Mouse (Mus musculus) embryonic fibroblast, embryonic 13.5 days (primary cell): ENCODE results near the gene Cdk9. TPM values are rescaled to one million over a fixed set of nuclear protein-coding genes. Genes with fewer than 3 reads are reported as not detected.
A peak's percentile ranks its signal among the peaks of the same experiment; 100 is the strongest.

Source experiments
- H3K27ac ChIP-seq: 2 replicates; pipeline ENCODE4 v1.5.1; 2012; ENCODE audit warnings: low read length, control low read depth, inconsistent platforms; ENCODE audit not compliant: insufficient read depth
- H3K4me1 ChIP-seq: 2 replicates; pipeline ENCODE4 v1.6.1; 2011; ENCODE audit warnings: low read length; ENCODE audit not compliant: control insufficient read depth, insufficient read depth
- H3K4me3 ChIP-seq: 2 replicates; pipeline ENCODE4 v1.5.1; 2011; ENCODE audit warnings: mild to moderate bottlenecking, control low read depth, low read length; ENCODE audit not compliant: insufficient read depth
- CTCF ChIP-seq: IDR thresholded peaks from 2 replicates; pipeline ENCODE4 v1.5.1; 2011; ENCODE audit warnings: mild to moderate bottlenecking, control low read depth, low read length, moderate library complexity, borderline replicate concordance; ENCODE audit not compliant: insufficient read depth
- POLR2A ChIP-seq: IDR thresholded peaks from 2 replicates; pipeline ENCODE4 v1.6.1; 2011; ENCODE audit warnings: low read depth, mild to moderate bottlenecking, control low read depth, low read length, moderate library complexity
- polyA plus RNA-seq: library from polyadenylated mRNA; stranded (reverse); fragments of >200 nt; gene quantifications from 2 replicates; pipeline ENCODE4 v1.2.4, GENCODE M21; 2011; ENCODE audit warnings: low read depth; ENCODE audit not compliant: missing spikeins, insufficient read length

Gene Cdk9
- polyA plus RNA-seq, 1 experiment, result 77.9 TPM

DNA sequence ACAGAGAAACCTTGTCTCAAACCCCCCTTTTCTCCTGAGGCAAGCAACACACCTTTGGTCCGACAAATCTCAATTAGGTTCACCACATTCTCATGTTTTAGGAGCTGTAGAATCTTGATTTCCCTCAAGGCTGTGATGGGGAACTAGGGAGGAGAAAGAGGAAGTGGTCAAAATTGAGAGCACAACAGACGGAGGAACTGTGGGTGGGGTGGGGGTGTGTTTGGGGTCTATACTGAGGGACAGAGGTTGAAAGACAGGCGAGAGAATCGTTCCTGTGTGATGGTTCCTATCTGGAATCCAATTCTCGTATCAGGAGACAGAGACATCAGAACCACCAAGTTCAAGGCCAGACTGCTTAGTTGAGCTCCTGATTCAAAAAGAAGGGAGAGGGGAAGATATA is 2.5 kb downstream of the Cdk9 start:
- Histone ChIP-seq H3K4me1 (peaks cover 17% of the 10 kb centered on the region; the same call in 1 of the 2 replicates), H3K27ac (no peak overlapping the region), H3K4me3 (no peak overlapping the region)
- TF ChIP-seq CTCF (no peak), POLR2A (no peak)

DNA sequence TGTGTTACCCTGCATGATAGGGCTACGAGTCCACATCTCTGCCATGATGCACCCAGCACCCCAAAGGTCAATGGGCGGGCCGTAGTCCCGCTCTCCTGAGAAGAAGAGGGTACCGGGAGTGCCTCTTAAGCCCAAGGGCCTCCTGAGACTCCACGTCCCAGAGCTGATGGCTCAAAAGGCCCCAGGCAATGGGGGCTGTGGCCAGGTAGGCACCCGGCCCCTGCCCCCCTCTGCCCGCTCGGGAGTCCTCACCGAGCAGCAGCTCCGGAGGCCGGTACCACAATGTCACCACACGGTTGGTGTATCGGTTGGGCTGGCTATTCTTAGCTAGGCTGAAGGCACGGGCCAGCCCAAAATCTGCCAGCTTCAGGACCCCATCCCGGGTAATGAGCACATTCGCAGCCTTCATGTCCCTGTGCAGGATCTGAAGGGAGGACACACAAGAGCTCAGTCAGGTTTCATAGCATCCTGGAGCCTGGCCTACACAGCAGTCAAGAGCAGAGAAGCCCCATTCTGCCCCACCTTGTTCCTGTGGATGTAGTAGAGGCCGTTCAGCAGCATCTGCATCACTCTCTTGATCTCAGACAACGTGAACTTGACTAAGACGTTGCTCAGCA is 3.2 kb downstream of the Cdk9 start:
- H3K27ac ChIP-seq, result no peak overlapping the region
- TF ChIP-seq CTCF (no peak), POLR2A (no peak)
- H3K4me3 ChIP-seq, result no peak overlapping the region
- H3K4me1 ChIP-seq, result peaks cover 13% of the 10 kb centered on the region; the same call in 1 of the 2 replicates

DNA sequence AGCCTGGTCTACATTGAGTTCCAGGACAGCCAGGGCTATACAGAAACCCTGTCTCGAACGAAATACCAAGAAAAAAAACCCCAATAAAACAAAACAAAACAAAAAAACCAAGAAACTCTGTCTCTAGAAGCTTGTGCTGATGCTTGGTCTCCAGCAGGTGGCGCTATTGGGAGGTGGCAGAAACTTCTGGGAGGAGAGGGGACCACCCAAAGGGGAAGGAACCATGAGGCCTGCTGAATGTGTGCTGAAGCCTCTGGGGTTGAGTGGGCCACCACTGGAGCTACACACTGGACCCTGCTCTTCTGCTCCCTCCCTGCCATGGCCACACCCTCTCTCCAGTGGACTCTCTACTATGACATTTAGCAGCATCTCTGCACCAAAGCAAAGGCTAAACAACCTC is 4.2 kb downstream of the Cdk9 start:
- Histone ChIP-seq H3K4me3 (no peak overlapping the region), H3K27ac (no peak overlapping the region), H3K4me1 (peaks cover 4% of the 10 kb centered on the region; the same call in 1 of the 2 replicates)
- TF ChIP-seq POLR2A (no peak), CTCF (peak; percentile 48; the same call in 1 of the 2 replicates)

DNA sequence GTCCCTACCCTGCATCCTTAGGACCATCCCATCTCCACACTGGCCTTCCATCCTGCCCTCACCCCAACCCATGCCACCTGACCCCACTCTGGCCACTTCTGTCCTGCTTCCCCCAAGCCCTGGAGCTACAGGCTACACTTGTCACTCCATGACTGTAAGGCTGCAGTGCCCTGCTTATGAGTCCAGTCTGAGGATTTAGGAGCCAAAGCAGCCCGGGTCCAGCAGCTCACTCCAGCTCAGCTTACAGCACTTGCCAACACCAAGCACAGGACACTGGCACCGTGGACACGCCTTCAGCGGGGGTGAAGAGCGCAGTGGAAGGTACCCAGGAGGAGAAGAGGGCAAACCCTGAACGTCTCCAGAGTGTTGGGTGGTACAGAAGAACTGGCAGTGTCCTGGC is 5.9 kb downstream of the Cdk9 start:
- Histone ChIP-seq H3K4me3 (no peak overlapping the region), H3K27ac (no peak overlapping the region), H3K4me1 (peaks cover 4% of the 10 kb centered on the region; the same call in 1 of the 2 replicates)
- TF ChIP-seq CTCF, result no peak
- TF ChIP-seq POLR2A, result no peak

DNA sequence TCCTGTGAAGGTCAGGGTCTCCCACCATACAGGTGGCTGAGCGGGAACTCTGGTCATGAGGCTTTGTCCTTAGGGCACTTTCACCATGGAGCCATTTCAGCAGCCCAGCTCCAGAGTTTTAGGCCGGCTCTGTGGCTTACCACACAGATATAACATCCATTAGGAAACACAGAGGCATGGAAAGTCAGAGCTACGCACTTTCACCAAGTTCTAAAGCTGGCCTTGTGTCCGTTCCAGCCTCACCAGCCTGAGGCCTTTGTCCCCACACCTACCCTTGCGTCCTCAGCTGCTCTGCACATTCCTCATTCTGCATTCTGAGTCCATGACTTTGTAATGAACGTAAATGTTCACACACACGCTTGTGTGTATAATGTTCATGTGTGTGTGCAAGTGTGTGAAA is 7.9 kb downstream of the Cdk9 start:
- H3K4me3 ChIP-seq, result no peak overlapping the region
- no peak for TF ChIP-seq POLR2A
- TF ChIP-seq CTCF, result no peak

DNA sequence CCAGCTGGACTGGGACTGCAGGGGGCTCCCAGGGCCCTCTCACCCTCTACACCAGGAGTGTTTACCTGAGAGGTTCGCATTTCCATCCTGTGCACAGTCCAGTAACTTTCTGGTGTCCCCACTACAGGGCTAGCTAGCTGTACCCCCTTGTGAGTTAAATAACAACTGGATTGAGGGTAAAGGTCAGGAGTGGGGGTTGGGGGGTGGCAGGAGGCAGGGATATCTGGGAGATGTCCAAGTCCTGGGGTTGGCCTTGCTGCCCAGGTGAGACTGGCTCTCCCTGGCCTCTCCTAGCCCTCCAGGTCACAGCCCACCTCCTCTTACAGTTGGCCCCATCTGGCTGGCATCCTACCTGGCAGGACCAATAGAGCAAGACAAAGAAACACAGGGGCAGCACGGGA is 8.9 kb downstream of the Cdk9 start, which contains the start of gene Fpgs:
Gene Fpgs, minus strand, starts transcription at position 125 of the 401 bp plus-strand sequence.
- Histone ChIP-seq H3K4me1 (no peaks in the 10 kb centered on the region), H3K4me3 (no peak within 1 kb of the TSS), H3K27ac (no peak within 1 kb of the TSS)
- no peak for TF ChIP-seq POLR2A
- no peak for TF ChIP-seq CTCF

More for the DNA sequence above, 7.9 kb downstream of the Cdk9 start:
- Histone ChIP-seq H3K4me1 (no peaks in the 10 kb centered on the region), H3K27ac (no peak overlapping the region)

DNA sequence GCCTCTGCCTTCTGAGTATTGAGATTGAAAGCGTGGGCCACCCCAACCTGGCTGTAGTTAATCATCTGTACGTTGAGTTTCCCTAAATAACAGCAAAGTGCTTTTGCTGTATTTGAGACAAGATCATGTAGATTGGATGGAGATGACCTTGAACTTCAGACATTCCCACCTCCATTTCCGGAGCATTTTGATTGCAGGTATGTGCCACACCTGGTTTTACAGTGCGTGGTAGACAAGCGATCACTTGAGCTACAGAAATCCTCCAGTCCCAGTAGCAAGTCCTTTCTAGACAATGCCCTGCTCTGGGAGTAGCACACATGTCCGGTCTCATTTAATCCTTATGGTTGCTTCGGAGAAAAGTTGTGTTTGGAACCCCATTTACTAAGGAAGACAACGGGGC is 9.8 kb downstream of the Cdk9 start:
- Histone ChIP-seq H3K4me3 (no peak overlapping the region), H3K4me1 (no peaks in the 10 kb centered on the region), H3K27ac (no peak overlapping the region)
- TF ChIP-seq POLR2A (no peak), CTCF (no peak)

DNA sequence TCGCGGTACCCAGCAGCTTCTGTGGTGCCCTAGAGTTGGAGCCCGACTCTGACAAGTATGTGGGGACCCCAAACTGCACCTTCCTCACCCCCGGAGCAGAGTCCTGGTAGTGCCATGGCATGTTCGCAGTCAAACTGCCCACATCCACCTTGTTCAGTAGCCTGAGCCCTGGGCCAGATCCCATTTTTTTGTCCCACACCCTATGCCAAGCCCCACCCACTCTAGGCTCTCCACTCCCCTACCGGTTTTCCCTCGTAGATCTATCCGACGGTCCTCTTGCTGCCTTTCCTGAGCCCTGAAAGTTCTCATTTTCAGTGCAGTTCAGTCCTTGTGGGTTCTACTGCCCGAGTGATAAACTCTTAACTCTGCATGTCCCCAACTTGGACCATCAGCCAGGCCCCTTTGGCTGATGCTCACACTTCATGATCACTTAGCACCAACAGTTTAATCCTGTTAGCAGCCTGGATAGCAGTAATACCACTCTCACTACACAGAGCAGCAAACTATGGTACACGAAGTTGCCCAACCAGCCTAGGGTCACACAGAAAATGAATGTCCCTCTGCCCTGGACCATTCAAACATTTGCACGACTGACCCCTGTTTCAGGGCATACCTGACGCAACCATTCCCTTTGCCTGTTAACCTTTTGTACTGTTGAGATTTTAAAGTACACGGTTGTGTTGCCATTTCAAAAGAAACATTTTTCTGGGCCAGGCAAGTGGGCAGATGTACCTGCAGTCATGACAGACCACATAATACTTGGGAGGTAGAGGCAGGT is 11.7 kb downstream of the Cdk9 start:
- H3K27ac ChIP-seq, result no peak overlapping the region
- no peak for TF ChIP-seq CTCF
- TF ChIP-seq POLR2A, result no peak

DNA sequence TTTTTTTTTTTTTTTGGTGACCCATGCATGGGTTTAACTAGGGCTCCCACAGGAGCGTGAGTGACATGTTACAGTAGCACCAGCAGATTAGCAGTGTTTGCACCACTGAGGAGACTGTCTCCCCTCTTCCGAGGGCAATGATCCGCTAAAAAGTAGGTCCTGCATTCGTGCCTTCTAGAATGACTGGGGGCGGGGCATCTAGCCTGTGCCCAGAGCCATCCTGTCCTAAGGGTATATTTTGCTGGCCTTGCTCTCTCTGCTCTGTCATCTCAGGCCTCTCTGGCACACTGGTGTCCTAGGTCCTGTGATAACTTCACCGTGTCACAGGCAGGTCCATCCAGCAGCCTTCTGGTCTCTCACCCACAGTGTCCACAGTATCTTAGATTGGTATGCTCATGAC is 13.2 kb downstream of the Cdk9 start:
- Histone ChIP-seq H3K4me1 (no peaks in the 10 kb centered on the region), H3K27ac (no peak overlapping the region), H3K4me3 (no peak overlapping the region)
- no peak for TF ChIP-seq POLR2A
- TF ChIP-seq CTCF, result no peak

More for the DNA sequence above, 11.7 kb downstream of the Cdk9 start:
- H3K4me1 ChIP-seq, result no peaks in the 10 kb centered on the region
- H3K4me3 ChIP-seq, result no peak overlapping the region

DNA sequence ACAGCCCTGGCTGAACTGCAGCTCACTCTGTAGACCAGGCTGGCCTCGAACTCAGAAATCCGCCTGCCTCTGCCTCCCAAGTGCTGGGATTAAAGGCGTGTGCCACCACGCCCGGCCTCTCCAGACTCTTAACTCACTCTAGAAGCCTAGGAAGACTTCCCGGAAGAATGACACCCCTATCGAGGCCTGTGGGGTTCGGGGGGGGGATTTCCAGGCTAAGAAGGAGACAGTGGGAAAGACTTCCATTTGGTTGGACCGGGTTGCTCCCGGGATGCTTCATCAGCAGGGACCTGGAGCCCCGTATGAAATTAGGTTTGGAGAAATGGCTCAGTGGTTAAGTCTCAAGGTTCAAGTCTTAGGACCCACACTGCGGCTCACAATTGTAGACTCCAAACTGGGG is 18.2 kb downstream of the Cdk9 start:
- H3K4me1 ChIP-seq, result peaks cover 2% of the 10 kb centered on the region; the same call in 1 of the 2 replicates
- H3K4me3 ChIP-seq, result no peak overlapping the region
- H3K27ac ChIP-seq, result no peak overlapping the region; the same call in 1 of the 2 replicates
- no peak for TF ChIP-seq CTCF
- TF ChIP-seq POLR2A, result no peak
